Mouse (Mus musculus) lung, postnatal 0 days (tissue): ENCODE data around the gene Baz2b. TPM values are rescaled to one million over a fixed set of nuclear protein-coding genes. Genes with fewer than 3 reads are reported as not detected.
"Not testable (repeated sequence)": the region's sequence is repeated elsewhere in the genome, so short reads cannot be mapped to it uniquely, and the experiment has no call there.

Source experiments
- ATAC-seq: fragments of 200-750 bp; cut with Nextera tagmentation; 2 replicates; pipeline ENCODE4 v1.8.0; 2017; ENCODE audit warnings: moderate library complexity
- DNase-seq: peaks from one replicate; pipeline ENCODE4 v3.0.0-alpha.2; 2016; ENCODE audit warnings: low spot score
- H3K27ac ChIP-seq: fragments of 300-500 bp; sonication (generic); 2 replicates; pipeline ENCODE4 v1.5.1; 2014; ENCODE audit warnings: antibody characterized with exemption, mild to moderate bottlenecking, low read length, mixed read lengths
- H3K27me3 ChIP-seq: fragments of 300-500 bp; sonication (generic); replicated peaks from 2 replicates; pipeline ENCODE4 v1.6.1; 2014; ENCODE audit warnings: low read length, mixed read lengths; ENCODE audit not compliant: insufficient read depth
- H3K36me3 ChIP-seq: fragments of 300-500 bp; sonication (generic); 2 replicates; pipeline ENCODE4 v1.6.1; 2014; ENCODE audit warnings: low read length, mixed read lengths; ENCODE audit not compliant: insufficient read depth
- H3K4me1 ChIP-seq: fragments of 300-500 bp; sonication (generic); 2 replicates; pipeline ENCODE4 v1.6.1; 2014; ENCODE audit warnings: antibody characterized with exemption, low read depth, low read length, mixed read lengths; ENCODE audit not compliant: insufficient read depth
- H3K4me2 ChIP-seq: fragments of 300-500 bp; sonication (generic); replicated peaks from 2 replicates; pipeline ENCODE4 v1.6.1; 2014; ENCODE audit warnings: low read depth, mild to moderate bottlenecking, low read length, moderate library complexity, mixed read lengths
- H3K4me3 ChIP-seq: fragments of 300-500 bp; sonication (generic); 2 replicates; pipeline ENCODE4 v1.5.1; 2014; ENCODE audit warnings: low read depth, low read length
- H3K9ac ChIP-seq: fragments of 300-500 bp; sonication (generic); replicated peaks from 2 replicates; pipeline ENCODE4 v1.6.1; 2014; ENCODE audit warnings: low read depth, mild to moderate bottlenecking
- H3K9me3 ChIP-seq: fragments of 300-500 bp; sonication (generic); 2 replicates; pipeline ENCODE4 v1.6.1; 2016; ENCODE audit warnings: low read length, mixed read lengths
- CTCF ChIP-seq: IDR thresholded peaks from 2 replicates; pipeline ENCODE4 v1.5.1; 2016; ENCODE audit warnings: antibody characterized with exemption, mild to moderate bottlenecking
- EP300 ChIP-seq: IDR thresholded peaks from 2 replicates; pipeline ENCODE4 v1.6.1; 2016; ENCODE audit warnings: antibody characterized with exemption, mild to moderate bottlenecking, control low read depth
- WGBS: fragments of 180-500 bp; shearing (Covaris S2); extraction: QIAGEN DNeasy Blood & Tissue Kit; methylation state at CpG from one replicate; pipeline ENCODE4 v1.1.7; 2014; 5-methylcytosine and 5-hydroxymethylcytosine counted together
- polyA plus RNA-seq: library from polyadenylated mRNA; unstranded; fragments of >200 nt; fragmentation: Nextera tagmentation; extraction: Ambion mirVana; gene quantifications from 2 replicates; pipeline ENCODE4 v1.2.1, GENCODE M21; 2015

The Baz2b gene
- polyA plus RNA-seq, 1 experiment from 2014 or later, result 63.0 TPM

GRCm38 (mm10) chr2:59862618-59863017 lies 347.0 kb downstream of the Baz2b start:
- no peak overlapping the region for H3K4me3 ChIP-seq
- no peak overlapping the region for H3K4me2 ChIP-seq
- 85% methylated on average over 6 of the region's 6 CpGs for WGBS
- H3K9me3 ChIP-seq, result no peaks in the 10 kb centered on the region
- no peak overlapping the region for H3K27ac ChIP-seq
- ATAC-seq (no peak), DNase-seq (no peak)
- H3K9ac ChIP-seq, result no peak overlapping the region
- TF ChIP-seq EP300, result no peak
- no peak for TF ChIP-seq CTCF
- H3K36me3 ChIP-seq, result peaks cover 6% of the 10 kb centered on the region; the same call in 1 of the 2 replicates
- H3K27me3 ChIP-seq, result no peaks in the 10 kb centered on the region
- no peaks in the 10 kb centered on the region for H3K4me1 ChIP-seq

GRCm38 (mm10) chr2:59854363-59854762 lies 355.3 kb downstream of the Baz2b start:
- 80% methylated on average over 9 of the region's 9 CpGs for WGBS
- H3K36me3 ChIP-seq, result no peaks in the 10 kb centered on the region

GRCm38 (mm10) chr2:59853543-59853942 lies 356.1 kb downstream of the Baz2b start:
- 81% methylated on average over 10 of the region's 10 CpGs for WGBS

More at GRCm38 (mm10) chr2:59854363-59854762, 355.3 kb downstream of the Baz2b start:
- Histone ChIP-seq H3K9ac (no peak overlapping the region), H3K27me3 (no peaks in the 10 kb centered on the region), H3K4me1 (no peaks in the 10 kb centered on the region), H3K4me3 (no peak overlapping the region), H3K27ac (no peak overlapping the region), H3K9me3 (no peaks in the 10 kb centered on the region), H3K4me2 (no peak overlapping the region)
- no peak for TF ChIP-seq EP300
- DNase-seq, result no peak
- ATAC-seq, result no peak

GRCm38 (mm10) chr2:59852916-59853315 lies 356.7 kb downstream of the Baz2b start:
- no peak for TF ChIP-seq CTCF
- no peak for TF ChIP-seq EP300
- Histone ChIP-seq H3K4me2 (no peak overlapping the region), H3K9ac (no peak overlapping the region), H3K27ac (no peak overlapping the region), H3K4me1 (no peaks in the 10 kb centered on the region), H3K27me3 (no peaks in the 10 kb centered on the region), H3K9me3 (no peaks in the 10 kb centered on the region), H3K36me3 (no peaks in the 10 kb centered on the region), H3K4me3 (no peak overlapping the region)
- ATAC-seq (no peak), DNase-seq (no peak)
- WGBS, result 94% methylated on average over 11 of the region's 11 CpGs

More at GRCm38 (mm10) chr2:59853543-59853942, 356.1 kb downstream of the Baz2b start:
- Histone ChIP-seq H3K36me3 (no peaks in the 10 kb centered on the region), H3K4me3 (no peak overlapping the region), H3K9ac (no peak overlapping the region), H3K4me2 (no peak overlapping the region), H3K27ac (no peak overlapping the region), H3K9me3 (no peaks in the 10 kb centered on the region), H3K4me1 (no peaks in the 10 kb centered on the region), H3K27me3 (no peaks in the 10 kb centered on the region)
- ATAC-seq, result no peak
- TF ChIP-seq EP300 (no peak), CTCF (no peak; the same call in 1 of the 2 replicates)
- no peak for DNase-seq

GRCm38 (mm10) chr2:59851885-59852284 lies 357.8 kb downstream of the Baz2b start:
- not testable (repeated sequence) for H3K27me3 ChIP-seq, ATAC-seq, H3K4me1 ChIP-seq, H3K4me2 ChIP-seq, H3K36me3 ChIP-seq, H3K9ac ChIP-seq, H3K27ac ChIP-seq, H3K4me3 ChIP-seq, H3K9me3 ChIP-seq, DNase-seq
- 70% methylated on average over 3 of the region's 5 CpGs for WGBS

Other genes starting within 250 kb of the Baz2b start
- 46.8 and 64.1 TPM in 2 replicates for gene March7, start within 50 bp of the Baz2b start, polyA plus RNA-seq
- 74.9 and 87.1 TPM in 2 replicates for gene Cd302, start 74.6 kb upstream of the Baz2b start, polyA plus RNA-seq
- 1.7 and 2.2 TPM in 2 replicates for gene Ly75, start 173.5 kb upstream of the Baz2b start, polyA plus RNA-seq